Mouse (Mus musculus) liver (tissue): ENCODE data around the gene Dazap2.

Experiments used
- DNase-seq: peaks from one replicate; pipeline ENCODE4 v3.0.0-alpha.2; 2020; ENCODE audit warnings: mixed read lengths

Dazap2 gene

DNA sequence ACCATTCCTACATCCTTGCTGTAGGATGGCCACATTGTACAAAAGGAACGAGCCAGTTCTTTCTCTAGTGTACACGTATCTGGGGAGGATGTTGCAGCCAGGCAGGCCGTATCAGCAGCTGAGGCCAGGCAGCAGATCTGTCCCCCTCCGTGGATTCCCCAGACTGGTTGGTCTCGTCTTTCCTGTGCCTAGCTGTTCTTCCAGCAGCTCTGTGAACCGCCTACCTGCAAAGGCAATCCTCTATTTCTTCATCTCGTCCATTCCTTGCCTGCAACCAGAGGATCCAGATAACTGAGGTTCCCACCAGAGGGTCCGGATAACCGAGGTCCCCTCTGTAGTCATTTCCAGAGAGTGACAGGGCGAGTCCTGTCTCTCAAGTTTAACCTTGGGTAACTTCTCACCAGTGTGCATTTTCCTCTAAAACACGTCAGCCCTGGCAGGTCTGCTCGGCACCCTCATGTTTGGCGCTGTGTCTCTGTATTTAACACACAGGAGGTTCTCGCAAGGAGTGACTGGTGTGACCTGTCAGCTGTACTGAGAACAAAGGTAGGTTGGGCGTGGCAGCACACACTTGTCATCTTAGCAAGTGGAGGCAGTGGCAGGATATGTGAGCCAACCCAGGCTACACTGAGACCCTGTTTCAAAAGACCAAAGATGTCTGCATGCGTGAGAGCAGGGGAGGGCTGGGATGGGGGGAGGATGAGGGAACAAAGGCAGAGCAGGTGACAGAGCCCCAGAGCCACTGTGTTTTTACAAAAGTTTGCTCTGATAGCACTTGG lies 25.0 kb downstream of the Dazap2 start:
- DNase-seq = no peak

DNA sequence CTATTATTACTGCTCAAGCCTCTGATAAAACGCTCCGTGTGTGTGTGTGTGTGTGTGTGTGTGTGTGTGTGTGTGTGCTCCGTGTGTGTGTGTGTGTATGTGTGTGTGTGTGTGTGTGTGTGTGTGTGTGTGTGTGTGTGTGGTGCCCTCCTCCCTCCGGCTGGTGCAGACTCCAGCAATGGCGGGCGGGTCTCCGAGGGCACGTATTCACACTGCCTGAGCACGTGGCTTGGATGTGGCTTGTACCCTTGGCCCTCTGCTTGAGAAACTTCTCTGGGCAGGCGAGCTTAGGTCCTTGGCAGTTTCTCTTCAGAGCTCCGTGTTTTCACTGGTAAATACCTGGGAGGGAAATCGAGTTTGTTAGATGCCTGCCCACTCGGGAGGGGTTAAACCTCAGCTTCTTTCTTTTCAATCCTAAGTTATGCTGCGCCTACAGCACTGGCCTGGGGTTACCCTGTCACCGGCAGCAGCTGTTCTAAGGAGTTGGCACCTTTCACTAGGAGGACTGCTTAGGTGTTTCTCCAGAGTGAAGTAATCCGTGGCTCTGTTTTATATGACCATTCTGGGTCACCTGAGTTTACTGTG lies 26.2 kb downstream of the Dazap2 start:
- DNase-seq = no peak

DNA sequence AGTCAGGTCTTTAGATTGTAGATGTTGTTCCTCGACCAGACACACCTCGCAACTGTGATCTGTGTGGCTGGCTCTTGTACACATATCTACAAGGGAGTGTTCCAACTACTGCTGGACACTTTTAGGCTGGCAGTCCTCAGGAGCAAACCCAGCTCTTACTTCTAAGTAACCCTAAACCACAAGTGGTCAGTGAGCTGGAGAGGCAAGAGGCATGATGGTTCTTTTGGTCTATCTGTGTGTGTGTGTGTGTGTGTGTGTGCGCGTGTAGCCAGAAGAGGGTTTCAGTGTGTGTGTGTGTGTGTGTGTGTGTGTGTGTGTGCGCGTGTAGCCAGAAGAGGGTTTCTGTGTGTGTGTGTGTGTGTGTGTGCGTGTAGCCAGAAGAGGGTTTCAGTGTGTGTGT lies 27.3 kb downstream of the Dazap2 start:
- DNase-seq = no peak

DNA sequence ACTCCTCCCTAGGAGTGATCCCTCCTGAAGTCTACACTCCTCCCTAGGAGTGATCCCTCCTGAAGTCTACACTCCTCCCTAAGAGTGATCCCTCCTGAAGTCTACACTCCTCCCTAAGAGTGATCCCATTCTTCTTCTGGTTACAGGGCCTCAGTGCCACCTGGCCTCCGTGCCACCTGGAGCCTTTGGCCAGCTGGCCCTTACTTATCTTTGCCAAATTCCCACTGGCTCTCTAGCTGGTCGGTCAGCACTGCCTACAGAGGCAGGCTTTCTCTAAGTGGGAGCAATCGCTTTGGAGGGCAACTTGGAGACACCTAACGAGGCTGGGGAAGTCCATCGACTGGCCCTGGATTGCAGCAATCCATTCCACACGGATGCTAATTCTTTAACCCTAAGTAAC lies 31.0 kb downstream of the Dazap2 start:
- no peak for DNase-seq

DNA sequence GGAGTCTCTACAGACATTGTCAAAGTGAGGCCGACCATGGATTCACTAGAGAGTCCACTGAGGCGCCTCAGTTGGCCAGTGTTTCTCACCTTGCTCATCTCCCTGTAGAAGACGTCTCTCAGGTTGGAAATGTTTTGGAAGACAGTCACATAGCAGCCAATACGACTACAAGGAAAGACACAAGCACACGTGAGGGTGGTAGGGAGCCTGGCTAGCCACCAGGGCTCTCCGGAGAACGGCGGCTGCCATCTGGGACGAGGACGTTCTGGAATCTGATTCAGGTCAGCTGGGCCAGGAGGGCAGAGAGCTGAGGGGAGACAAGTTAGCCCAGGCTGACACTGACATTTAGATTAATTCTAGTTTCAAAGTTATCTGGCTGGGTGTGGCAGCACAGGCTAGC lies 35.0 kb downstream of the Dazap2 start:
- DNase-seq = no peak

DNA sequence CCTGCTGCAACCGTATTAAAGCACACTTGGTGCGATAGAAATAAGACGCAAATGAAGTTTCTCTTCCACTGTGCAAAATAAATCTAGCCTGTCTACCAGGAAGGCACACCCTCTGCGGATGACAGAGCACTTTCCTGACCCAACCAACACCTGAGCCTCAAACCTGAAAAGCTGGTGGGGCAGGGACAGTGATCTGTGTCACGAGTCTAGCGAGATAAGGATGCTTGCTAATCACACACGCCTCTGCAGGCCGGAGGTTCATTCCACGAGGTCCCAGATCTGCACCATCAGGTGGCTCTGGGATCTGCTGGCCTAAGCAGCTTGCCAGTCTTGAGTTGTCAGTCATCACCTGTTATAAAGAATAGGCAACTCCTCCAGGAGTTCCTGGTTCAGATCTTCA lies 36.5 kb downstream of the Dazap2 start:
- peak; percentile 18 for DNase-seq

DNA sequence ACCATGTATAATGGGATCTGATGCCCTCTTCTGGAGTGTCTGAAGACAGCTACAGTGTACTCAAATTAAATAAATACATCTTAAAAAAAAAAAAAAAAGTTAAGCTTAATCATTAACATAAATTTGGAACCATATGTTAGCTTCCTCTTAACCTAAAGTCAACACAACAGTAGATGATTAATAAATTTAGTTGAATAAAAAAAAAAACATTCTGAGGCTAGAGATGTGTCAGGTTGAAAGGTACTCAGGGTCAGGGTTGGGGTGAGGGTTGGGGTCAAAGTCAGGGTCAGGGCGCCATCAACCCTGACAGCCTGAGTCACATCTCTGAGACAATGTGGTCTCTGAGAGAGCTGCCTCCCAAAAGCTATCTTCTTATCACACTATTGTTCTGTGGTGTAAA lies 39.1 kb downstream of the Dazap2 start:
- DNase-seq = no peak

DNA sequence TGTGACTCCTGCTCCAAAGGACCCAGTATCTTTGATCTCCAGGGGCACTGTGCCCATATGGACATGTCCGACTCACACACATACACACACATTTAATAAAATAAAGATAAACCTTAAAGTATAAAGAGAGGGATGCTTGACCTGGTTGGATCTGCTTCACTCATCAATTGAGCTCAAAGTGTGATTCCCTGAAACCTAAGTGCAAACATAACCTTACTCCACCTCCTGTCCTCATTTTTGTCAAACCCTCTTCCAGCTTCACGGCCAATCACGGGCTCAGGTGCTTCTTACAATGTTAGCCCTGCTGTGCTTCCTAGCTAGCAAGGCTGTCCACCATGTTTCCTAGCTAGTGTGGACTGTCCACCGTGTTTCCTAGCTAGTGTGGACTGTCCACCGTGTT lies 40.1 kb downstream of the Dazap2 start:
- no peak for DNase-seq

DNA sequence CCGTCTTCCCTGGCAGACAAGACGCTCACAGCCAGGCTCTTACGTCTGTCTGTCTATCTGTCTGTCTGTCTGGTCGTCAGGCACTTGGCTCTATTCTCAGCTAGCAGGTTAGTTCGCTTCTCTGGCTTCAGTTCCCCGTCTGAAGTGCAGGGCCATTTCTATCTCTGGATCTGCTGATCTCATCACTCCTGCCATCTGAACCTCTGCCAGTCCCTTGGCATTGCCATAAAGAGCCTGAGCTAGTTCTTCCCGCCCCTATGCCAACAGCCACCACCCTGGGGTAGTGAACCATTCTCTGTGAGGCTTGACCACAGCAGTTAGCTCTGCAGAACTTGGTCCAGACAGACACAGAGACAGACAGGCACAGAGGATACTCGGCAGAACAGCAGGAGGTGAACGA lies 45.2 kb downstream of the Dazap2 start:
- no peak for DNase-seq

DNA sequence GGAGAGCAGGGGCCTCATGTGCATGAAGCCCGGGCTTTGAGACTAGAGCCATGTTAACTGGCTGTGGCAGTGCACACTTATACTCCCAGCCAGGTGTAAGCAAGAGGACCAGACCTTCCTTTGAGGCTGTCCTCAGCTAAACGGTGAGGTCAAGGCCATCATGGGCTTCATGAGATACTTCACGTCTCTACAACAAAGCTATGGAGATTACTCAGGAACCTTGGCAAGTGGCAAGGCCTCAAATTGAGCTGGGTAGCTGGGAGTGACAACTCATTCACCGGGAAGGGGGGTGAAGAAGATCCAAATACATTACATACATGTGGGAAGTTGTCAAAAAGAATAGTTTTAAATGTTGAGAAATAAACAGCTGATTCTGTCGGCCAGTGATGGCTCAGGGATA lies 45.7 kb downstream of the Dazap2 start:
- no peak for DNase-seq

DNA sequence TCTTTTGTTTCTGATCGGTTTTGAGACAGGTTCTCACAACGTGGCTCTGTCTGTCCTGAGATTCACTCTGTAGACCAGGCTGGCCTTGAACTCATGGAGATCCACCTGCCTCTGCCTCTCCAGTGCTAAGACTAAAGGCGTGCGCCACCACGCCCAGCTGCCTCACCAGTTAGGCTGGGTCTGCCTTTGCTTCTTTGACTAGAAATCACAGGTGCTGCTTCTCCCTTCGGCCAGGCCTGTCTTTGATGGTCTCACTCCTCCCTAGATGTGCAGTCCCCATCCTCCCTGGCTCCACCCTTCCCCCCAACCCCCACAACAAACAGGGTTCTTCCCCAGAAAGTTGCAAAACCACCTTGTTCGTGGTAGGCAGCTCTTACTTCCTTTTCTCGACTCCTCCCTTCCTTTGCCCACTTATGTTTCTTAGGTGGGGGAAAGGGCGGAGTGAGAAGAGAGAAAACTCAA lies 49.7 kb downstream of the Dazap2 start:
- DNase-seq = peak; percentile 28

DNA sequence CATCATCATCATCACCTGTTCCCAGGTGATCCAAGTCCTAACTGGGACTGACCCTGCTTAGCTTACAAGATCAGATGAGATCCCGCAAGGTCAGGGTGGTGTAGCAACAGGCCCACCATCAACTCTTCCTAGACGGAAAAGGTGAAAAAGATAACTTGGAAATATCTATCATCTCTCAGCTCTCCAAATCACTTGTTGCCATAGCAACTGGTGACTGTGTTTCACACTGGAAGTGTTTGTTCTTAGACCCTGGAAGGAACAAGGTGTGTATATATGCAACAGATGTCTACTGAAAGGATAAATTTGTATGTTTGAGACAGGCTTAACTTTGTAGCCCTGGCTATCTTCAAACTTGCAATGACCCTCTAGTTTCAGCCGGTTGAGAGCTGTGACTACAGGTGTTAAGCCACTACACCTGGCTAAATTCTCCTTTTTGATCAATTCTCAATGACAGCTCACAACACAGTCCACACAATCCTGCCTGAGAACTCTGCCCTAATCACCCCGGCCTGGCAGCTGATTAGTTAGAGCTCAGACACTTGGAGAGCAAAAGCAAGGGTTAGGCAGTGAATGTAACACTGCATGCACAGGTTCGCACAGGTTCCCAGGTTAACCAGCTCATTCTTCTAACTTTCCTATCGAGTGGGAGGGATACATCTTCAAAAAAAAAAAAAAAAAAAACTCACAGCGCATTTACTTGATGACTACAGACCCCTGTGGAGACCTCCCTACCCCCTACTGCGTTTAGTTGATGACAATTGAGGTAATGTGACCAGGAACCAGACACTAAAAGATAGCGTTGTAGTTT lies 50.5 kb downstream of the Dazap2 start:
- no peak for DNase-seq

DNA sequence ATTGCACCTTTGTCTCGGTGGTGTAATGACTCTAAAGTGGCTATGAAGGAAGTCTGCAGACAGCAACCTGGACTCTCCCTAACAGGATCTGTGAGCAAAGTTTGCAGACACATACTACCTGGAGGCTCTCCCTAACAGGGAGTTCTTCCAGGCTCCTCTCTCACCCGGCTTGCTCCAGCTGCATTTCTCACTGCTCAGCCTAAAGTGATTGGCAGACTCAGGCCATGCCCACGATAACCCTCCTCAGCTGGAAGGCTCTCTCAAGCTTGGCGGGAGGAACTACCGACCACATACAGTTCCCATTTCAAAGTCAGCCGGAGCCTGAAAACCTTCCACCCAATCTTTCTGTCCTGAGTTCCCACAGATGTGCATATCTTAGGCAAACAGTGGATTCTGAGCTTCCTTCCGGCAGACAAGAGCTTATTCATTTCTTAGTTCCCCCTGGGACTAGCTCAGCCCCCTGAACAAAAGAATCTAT lies 51.1 kb downstream of the Dazap2 start:
- DNase-seq = peak; percentile 50

DNA sequence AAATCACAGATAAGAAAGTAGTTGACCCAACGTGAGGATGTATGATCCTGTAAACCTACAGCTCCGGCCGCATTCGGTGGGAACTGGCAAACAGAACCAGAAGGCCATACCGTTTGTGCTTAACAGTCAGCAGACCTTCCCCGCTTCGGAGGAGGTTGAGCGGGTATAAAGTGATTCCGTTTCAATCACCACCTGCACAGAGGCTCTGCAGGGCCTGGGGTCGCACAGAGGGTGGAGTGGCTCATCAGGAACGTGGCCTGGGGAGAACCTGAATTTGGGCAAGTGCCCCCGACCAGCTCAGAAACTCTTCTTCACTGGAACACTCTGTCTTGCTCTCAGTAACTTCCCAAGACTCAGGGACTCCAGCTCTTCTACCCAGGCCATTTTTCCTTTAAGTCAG lies 51.7 kb downstream of the Dazap2 start:
- no peak for DNase-seq

DNA sequence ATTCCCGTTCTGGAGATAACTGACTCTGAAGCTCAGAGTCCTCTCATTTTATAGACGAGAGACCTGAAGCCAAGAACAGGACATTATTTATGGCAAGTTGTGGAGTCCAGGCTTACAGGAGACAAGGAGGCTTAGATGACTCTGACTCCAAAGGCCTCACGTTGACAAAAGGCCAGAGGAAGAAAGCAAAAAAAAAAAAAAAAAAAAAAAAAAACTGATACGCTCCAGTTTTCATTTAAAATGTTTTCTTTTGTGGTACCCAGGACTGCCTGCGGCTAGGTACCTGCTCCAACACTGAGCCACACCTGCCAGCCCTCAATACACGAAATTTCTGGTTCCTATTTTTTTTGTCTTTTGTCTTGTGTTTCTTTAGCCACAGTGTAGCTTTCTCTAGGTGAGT lies 52.3 kb downstream of the Dazap2 start:
- DNase-seq = no peak

DNA sequence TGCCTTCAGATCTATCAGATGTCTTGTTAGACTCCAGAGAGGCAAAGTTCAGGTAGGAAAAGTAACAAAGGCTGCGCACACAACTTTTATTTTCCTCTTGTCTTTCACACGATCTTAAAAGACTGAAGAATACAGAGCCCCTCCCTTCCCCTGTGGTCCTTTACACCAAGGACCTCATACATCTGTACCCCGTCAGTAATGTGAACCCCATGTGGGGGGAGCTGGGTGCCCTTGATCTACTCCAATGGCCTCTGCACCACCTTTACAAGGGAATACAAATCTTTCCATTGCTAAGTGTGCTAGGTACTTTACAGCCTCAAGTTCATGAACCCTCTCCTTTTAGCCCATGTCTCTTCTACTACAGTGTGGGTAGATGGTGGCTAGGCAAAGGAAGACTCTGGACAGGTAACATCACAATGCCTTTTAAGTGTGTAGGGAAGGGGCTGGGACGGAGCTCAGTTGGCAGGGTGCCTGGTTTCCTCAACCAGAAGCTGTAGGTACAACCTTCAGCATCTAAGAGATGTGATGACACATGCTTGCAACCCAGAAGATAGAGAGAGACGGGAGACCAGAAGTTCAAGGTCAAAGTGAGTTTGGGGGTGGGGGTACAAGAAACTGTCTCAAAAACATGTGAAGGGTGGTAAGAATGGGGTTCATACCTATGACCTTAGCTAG lies 52.9 kb downstream of the Dazap2 start:
- DNase-seq = no peak

DNA sequence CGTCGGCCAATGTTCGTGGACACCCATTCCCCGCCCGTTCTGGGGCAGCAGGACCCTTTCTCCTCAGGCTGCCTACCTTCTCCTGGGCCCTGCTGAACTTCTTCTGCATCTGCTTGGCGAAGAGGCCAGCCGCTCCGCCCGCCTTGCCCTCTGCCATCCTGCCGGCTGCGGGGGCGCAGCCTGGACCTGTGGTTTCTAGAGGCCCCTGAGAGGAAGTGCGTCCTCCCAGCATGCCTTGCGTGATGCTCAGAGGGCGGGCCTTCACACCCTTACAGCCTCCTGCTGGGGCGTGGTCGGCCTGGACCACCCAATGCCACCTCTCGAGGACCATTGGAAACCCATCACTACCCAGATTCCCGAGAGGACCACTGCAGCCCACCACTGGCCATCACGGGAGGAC lies 54.2 kb downstream of the Dazap2 start, which contains the start of gene Bin2:
TSS of gene Bin2 (minus strand) at position 217 of the 400 bp plus-strand sequence.
- DNase-seq = peak; percentile 78

DNA sequence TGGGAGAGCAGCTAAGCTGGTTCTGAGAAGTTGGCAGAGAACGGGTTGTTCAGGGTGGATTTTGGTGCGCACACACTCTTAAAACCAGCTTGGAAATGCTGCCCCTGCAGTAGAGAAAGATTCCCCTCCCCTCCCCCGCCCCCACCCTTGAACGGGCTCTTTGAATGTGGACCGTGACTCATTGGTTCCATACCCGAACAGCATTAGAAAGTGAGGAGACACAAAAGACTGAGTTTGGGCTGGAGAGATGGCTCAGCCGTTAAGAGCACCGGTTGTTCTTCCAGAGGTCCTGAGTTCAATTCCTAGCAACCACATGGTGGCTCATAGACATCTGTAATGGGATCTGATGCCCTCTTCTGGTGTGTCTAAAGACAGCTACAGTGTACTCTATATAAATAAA lies 54.9 kb downstream of the Dazap2 start:
- DNase-seq = no peak
